Mouse (Mus musculus): Measurements from ENCODE around the gene Mrpl3. TPM values are rescaled to one million over a fixed set of nuclear protein-coding genes. Genes with fewer than 3 reads are reported as not detected.

The Mrpl3 gene
- total RNA-seq (2015; ENCODE audit: low replicate concordance), result 21.0 and 26.3 TPM in 2 replicates
- 8.0 and 25.5 TPM in 2 replicates for total RNA-seq (2017; ENCODE audit: low replicate concordance)

- ATAC-seq (replicated peaks; ENCODE audit: low FRiP score, poor library complexity, severe bottlenecking), result peak; percentile 62
Observed at GRCm38 (mm10) chr9:105053147-105053557, at the start of gene Mrpl3. TSS of gene Mrpl3 (plus strand) at chr9:105053239.

GRCm38 (mm10) chr9:105010721-105011120 lies 42.3 kb upstream of the Mrpl3 start:
- ATAC-seq (replicated peaks; ENCODE audit: low FRiP score, poor library complexity, severe bottlenecking), result no peak

GRCm38 (mm10) chr9:105018186-105018585 lies 34.9 kb upstream of the Mrpl3 start:
- no peak for ATAC-seq (replicated peaks; ENCODE audit: low FRiP score, poor library complexity, severe bottlenecking)

GRCm38 (mm10) chr9:105028311-105028710 lies 24.7 kb upstream of the Mrpl3 start:
- ATAC-seq (replicated peaks; ENCODE audit: low FRiP score, poor library complexity, severe bottlenecking), result no peak

- no peak for ATAC-seq (replicated peaks; ENCODE audit: low FRiP score, poor library complexity, severe bottlenecking)
Observed at GRCm38 (mm10) chr9:105032572-105032971, 20.5 kb upstream of the Mrpl3 start.

- no peak for ATAC-seq (replicated peaks; ENCODE audit: low FRiP score, poor library complexity, severe bottlenecking)
Observed at GRCm38 (mm10) chr9:105033641-105034040, 19.4 kb upstream of the Mrpl3 start.

- ATAC-seq (replicated peaks; ENCODE audit: low FRiP score, poor library complexity, severe bottlenecking), result no peak
Observed at GRCm38 (mm10) chr9:105037847-105038246, 15.2 kb upstream of the Mrpl3 start.

GRCm38 (mm10) chr9:105046014-105046413 lies 7.0 kb upstream of the Mrpl3 start:
- no peak for ATAC-seq (replicated peaks; ENCODE audit: low FRiP score, poor library complexity, severe bottlenecking)

- no peak for ATAC-seq (replicated peaks; ENCODE audit: low FRiP score, poor library complexity, severe bottlenecking)
Observed at GRCm38 (mm10) chr9:105048351-105048750, 4.7 kb upstream of the Mrpl3 start.

- no peak for ATAC-seq (replicated peaks; ENCODE audit: low FRiP score, poor library complexity, severe bottlenecking)
Observed at GRCm38 (mm10) chr9:105049636-105050035, 3.4 kb upstream of the Mrpl3 start.

GRCm38 (mm10) chr9:105050257-105050656 lies 2.8 kb upstream of the Mrpl3 start:
- no peak for ATAC-seq (replicated peaks; ENCODE audit: low FRiP score, poor library complexity, severe bottlenecking)

- no peak for ATAC-seq (replicated peaks; ENCODE audit: low FRiP score, poor library complexity, severe bottlenecking)
Observed at GRCm38 (mm10) chr9:105053812-105054211, 773 bp downstream of the Mrpl3 start.

- no peak for ATAC-seq (replicated peaks; ENCODE audit: low FRiP score, poor library complexity, severe bottlenecking)
Observed at GRCm38 (mm10) chr9:105069106-105069505, 16.1 kb downstream of the Mrpl3 start.

- ATAC-seq (replicated peaks; ENCODE audit: low FRiP score, poor library complexity, severe bottlenecking), result no peak
Observed at GRCm38 (mm10) chr9:105072991-105073748, 20.1 kb downstream of the Mrpl3 start.

GRCm38 (mm10) chr9:105074851-105075250 lies 21.8 kb downstream of the Mrpl3 start:
- no peak for ATAC-seq (replicated peaks; ENCODE audit: low FRiP score, poor library complexity, severe bottlenecking)

- ATAC-seq (replicated peaks; ENCODE audit: low FRiP score, poor library complexity, severe bottlenecking), result no peak
Observed at GRCm38 (mm10) chr9:105076756-105077424, 23.9 kb downstream of the Mrpl3 start.

- no peak for ATAC-seq (replicated peaks; ENCODE audit: low FRiP score, poor library complexity, severe bottlenecking)
Observed at GRCm38 (mm10) chr9:105078460-105078859, 25.4 kb downstream of the Mrpl3 start.

- ATAC-seq (replicated peaks; ENCODE audit: low FRiP score, poor library complexity, severe bottlenecking), result no peak
Observed at GRCm38 (mm10) chr9:105080246-105080645, 27.2 kb downstream of the Mrpl3 start.

- no peak for ATAC-seq (replicated peaks; ENCODE audit: low FRiP score, poor library complexity, severe bottlenecking)
Observed at GRCm38 (mm10) chr9:105100807-105101570, 48.0 kb downstream of the Mrpl3 start.

- ATAC-seq (replicated peaks; ENCODE audit: low FRiP score, poor library complexity, severe bottlenecking), result no peak
Observed at GRCm38 (mm10) chr9:105101911-105102310, 48.9 kb downstream of the Mrpl3 start.
